Mouse (Mus musculus) midbrain, embryonic 11.5 days (tissue): Measurements from ENCODE around the gene Snx3. TPM values are rescaled to one million over a fixed set of nuclear protein-coding genes. Genes with fewer than 3 reads are reported as not detected.
A peak's percentile ranks its signal among the peaks of the same experiment; 100 is the strongest.

Source experiments
- ATAC-seq: fragments of 200-750 bp; cut with Nextera tagmentation; 2 replicates; pipeline ENCODE4 v1.8.0; 2017; ENCODE audit warnings: moderate TSS enrichment, moderate library complexity; ENCODE audit not compliant: low FRiP score
- DNase-seq: peaks from one replicate; pipeline ENCODE4 v3.0.0; 2015; ENCODE audit warnings: low spot score; ENCODE audit errors: missing footprints
- H3K27ac ChIP-seq: fragments of 300-500 bp; sonication (generic); 2 replicates; pipeline ENCODE4 v1.5.1; 2014; ENCODE audit warnings: low read depth, low read length
- H3K27me3 ChIP-seq: fragments of 300-500 bp; sonication (generic); 2 replicates; pipeline ENCODE4 v1.6.1; 2014; ENCODE audit warnings: mild to moderate bottlenecking, low read length, moderate library complexity, mixed read lengths; ENCODE audit not compliant: control insufficient read depth, insufficient read depth
- H3K36me3 ChIP-seq: fragments of 300-500 bp; sonication (generic); 2 replicates; pipeline ENCODE4 v1.6.1; 2014; ENCODE audit warnings: mild to moderate bottlenecking, low read length, moderate library complexity, mixed read lengths; ENCODE audit not compliant: control insufficient read depth, insufficient read depth
- H3K4me1 ChIP-seq: fragments of 300-500 bp; sonication (generic); 2 replicates; pipeline ENCODE4 v1.6.1; 2014; ENCODE audit warnings: low read length; ENCODE audit not compliant: control insufficient read depth, insufficient read depth
- H3K4me2 ChIP-seq: fragments of 300-500 bp; sonication (generic); 2 replicates; pipeline ENCODE4 v1.6.1; 2014; ENCODE audit warnings: mild to moderate bottlenecking, moderate library complexity
- H3K4me3 ChIP-seq: fragments of 300-500 bp; sonication (generic); 2 replicates; pipeline ENCODE4 v1.5.1; 2014; ENCODE audit warnings: low read depth, low read length
- H3K9ac ChIP-seq: fragments of 300-500 bp; sonication (generic); 2 replicates; pipeline ENCODE4 v1.6.1; 2014; ENCODE audit warnings: low read length
- H3K9me3 ChIP-seq: fragments of 300-500 bp; sonication (generic); 2 replicates; pipeline ENCODE4 v1.6.1; 2016; ENCODE audit warnings: low read length; ENCODE audit not compliant: control insufficient read depth
- WGBS: fragments of 180-500 bp; shearing (Covaris S2); extraction: QIAGEN DNeasy Blood & Tissue Kit; methylation state at CpG from one replicate; pipeline ENCODE4 v1.1.7; 2014; 5-methylcytosine and 5-hydroxymethylcytosine counted together
- polyA plus RNA-seq: library from polyadenylated mRNA; unstranded; fragments of >200 nt; fragmentation: Nextera tagmentation; extraction: Ambion mirVana; gene quantifications from 2 replicates; pipeline ENCODE4 v1.2.1, GENCODE M21; 2014

Gene Snx3
- polyA plus RNA-seq, 1 experiment from 2014 or later = 248 TPM

DNA sequence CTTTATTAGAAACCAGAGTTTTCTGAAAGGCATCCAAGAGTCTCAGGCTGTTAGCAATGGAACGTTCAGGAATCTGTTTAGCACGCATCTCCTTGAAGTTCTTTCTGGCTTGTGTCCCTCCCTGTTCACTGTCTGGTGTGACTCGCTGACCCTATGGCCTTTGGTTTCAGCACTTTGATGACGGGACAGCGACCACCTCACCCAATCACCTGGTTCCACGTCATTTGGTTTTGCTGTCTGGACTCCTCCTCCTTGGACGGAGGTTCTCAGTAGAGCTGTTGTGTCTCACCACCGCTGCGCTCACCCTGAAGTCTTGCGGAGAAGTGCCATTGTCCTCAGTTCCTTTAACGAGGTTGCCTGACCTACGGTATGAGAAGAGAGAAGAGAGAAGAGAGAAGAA lies 60.4 kb downstream of the Snx3 start:
- Histone ChIP-seq H3K4me1 (peaks cover 3% of the 10 kb centered on the region; the same call in 1 of the 2 replicates), H3K9me3 (no peaks in the 10 kb centered on the region), H3K4me3 (no peak overlapping the region), H3K27me3 (peaks cover 14% of the 10 kb centered on the region), H3K27ac (no peak overlapping the region), H3K36me3 (peaks cover 4% of the 10 kb centered on the region; the same call in 1 of the 2 replicates), H3K9ac (no peak overlapping the region), H3K4me2 (no peak overlapping the region)
- DNase-seq = no peak
- ATAC-seq = no peak
- WGBS = 6% methylated on average over 12 of the region's 12 CpGs

DNA sequence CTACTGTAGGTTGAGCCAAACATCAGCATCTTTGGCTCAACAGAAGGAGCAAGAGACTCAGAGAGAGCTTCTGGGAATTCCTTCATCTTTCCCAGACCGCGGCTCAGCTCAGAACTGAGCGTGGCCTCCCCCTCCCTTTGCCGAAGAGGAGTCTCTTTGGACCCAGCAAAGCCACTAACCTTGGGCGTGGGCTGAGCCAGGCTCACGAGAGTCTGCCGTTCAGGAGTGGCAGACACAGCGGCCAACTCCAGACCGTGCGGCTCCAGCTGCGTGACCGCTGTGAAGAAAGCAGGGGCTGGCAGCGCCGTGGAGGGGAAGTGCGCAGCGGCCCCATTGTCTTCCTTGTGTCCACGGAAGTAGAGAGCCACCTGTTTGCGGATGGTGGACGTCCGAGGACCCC lies 70.7 kb downstream of the Snx3 start:
- Histone ChIP-seq H3K4me1 (peaks cover 13% of the 10 kb centered on the region), H3K27me3 (peaks cover 86% of the 10 kb centered on the region), H3K27ac (no peak overlapping the region), H3K9me3 (no peaks in the 10 kb centered on the region), H3K4me2 (peak overlapping the region; percentile 1), H3K36me3 (peaks cover 4% of the 10 kb centered on the region), H3K4me3 (no peak overlapping the region; the same call in 1 of the 2 replicates), H3K9ac (no peak overlapping the region)
- WGBS = 3% methylated on average over 20 of the region's 20 CpGs
- DNase-seq (no peak), ATAC-seq (peak; percentile 38; the same call in 1 of the 2 replicates)

DNA sequence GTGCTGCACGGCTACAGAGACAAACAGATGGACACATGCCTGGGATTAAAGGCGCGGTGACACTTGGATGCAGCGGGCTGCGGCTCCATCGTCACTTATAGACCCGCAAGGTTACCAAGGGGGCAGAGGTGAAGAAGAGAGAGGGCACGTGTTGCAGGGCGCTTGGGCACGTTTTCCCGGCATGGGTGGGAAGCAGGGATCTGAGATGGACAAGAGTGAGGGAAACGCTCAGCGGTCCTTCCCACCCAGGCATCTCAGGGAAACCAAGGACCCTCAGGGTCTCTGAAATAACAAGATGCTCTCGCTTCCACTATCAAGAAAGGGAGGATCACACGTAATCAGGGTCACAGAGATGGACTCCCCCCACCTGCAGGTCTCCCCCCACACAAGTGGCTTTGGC lies 71.1 kb downstream of the Snx3 start:
- no peak overlapping the region; the same call in 1 of the 2 replicates for H3K4me3 ChIP-seq
- peak; percentile 91 for DNase-seq
- peaks cover 4% of the 10 kb centered on the region for H3K36me3 ChIP-seq
- H3K4me1 ChIP-seq = peaks cover 15% of the 10 kb centered on the region
- no peak overlapping the region for H3K27ac ChIP-seq
- H3K9me3 ChIP-seq = no peaks in the 10 kb centered on the region
- WGBS = 5% methylated on average over 15 of the region's 15 CpGs
- peak overlapping the region; percentile 1 for H3K4me2 ChIP-seq
- peak; percentile 40; the same call in 1 of the 2 replicates for ATAC-seq
- peaks cover 87% of the 10 kb centered on the region for H3K27me3 ChIP-seq
- H3K9ac ChIP-seq = no peak overlapping the region

DNA sequence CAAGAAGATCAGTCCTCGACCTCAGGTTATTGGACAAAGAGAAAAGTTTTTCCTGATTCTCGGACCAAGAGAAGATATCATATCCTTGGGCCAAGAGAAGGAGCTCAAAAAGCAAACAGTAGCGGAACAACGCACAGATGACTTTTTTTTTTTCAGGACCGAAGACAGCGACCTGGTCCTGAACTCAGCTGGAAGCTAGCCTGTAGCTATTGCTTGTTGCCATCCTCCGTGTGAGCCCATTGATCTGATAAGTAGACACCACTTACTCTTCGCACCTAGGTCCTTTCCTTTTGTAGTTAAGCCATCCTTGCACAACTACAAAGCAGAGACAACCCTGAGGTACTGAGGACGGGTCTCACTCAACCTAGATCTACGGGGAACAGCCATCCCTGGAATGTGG lies 72.8 kb downstream of the Snx3 start:
- DNase-seq = peak; percentile 92
- no peak overlapping the region for H3K4me2 ChIP-seq

DNA sequence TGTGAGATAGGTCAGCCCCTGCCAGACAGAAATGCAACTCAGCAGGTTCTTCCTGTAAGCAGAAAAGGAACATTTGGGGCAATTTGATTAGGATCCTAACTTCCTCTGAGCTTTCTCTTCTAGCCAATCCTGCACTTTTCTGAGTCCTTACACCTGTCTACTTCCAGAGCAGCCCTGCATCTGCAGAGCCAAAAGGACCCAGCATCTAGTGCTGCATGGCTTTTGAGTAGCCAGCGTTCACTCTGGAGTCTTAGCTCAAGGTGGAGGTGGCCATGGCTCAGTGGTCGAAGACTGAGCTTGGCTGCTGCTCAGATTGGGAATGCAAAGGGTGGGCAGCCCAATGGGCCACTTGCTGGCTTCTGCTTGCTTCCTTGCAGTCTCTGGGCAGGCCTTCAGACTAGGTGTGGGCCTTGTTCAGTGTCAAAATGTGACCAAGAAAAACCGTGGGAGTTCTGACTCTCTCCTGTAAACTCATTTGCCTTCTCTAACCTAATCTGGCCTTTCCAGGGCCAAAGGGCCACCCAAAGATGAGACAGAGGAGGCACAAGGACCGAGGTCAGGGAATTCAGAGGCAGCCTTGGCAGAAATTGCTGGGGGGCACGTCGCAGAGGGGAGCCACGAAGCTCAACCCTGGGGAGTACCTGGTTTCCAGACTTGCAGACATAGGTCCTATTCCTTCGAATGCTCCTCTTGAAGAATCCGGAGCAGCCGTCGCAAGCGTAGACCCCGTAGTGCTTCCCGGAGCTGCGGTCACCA lies 75.9 kb downstream of the Snx3 start:
- Histone ChIP-seq H3K9me3 (no peaks in the 10 kb centered on the region), H3K27me3 (peaks cover 81% of the 10 kb centered on the region), H3K4me2 (peak overlapping the region; percentile 72), H3K36me3 (no peaks in the 10 kb centered on the region), H3K4me3 (peak overlapping the region; percentile 10), H3K27ac (no peak overlapping the region), H3K9ac (peak overlapping the region; percentile 18; the same call in 1 of the 2 replicates), H3K4me1 (peaks cover 35% of the 10 kb centered on the region)
- ATAC-seq (no peak), DNase-seq (peak; percentile 96)
- under 1% methylated on average over 15 of the region's 15 CpGs for WGBS

More for the DNA sequence above, 72.8 kb downstream of the Snx3 start:
- Histone ChIP-seq H3K4me1 (peaks cover 21% of the 10 kb centered on the region), H3K36me3 (peaks cover 4% of the 10 kb centered on the region), H3K27me3 (peaks cover 86% of the 10 kb centered on the region), H3K27ac (no peak overlapping the region), H3K9me3 (no peaks in the 10 kb centered on the region), H3K4me3 (no peak overlapping the region), H3K9ac (no peak overlapping the region)
- no peak for ATAC-seq
- 11% methylated on average over 10 of the region's 10 CpGs for WGBS

DNA sequence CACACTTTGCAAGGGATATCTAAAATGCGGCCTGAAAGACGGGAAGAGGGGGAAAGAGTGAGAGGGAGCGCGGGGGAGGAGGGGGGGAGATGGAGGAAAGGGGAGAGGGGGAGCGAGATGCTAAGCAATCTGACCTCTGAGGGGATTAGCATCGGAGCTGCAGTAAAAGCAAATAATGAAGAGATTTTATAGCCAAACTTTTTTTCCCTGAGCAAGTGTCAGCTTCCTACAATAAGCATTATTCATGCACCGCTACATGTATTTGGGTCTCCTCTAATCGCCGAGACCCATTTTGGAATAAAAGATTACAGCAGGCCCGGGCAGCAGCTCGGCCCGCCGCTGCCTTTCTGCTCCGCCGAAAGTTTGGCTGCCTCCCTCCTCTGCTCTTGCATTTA lies 76.4 kb downstream of the Snx3 start:
- Histone ChIP-seq H3K9me3 (no peaks in the 10 kb centered on the region), H3K9ac (no peak overlapping the region), H3K27me3 (peaks cover 81% of the 10 kb centered on the region), H3K27ac (no peak overlapping the region), H3K4me2 (peak overlapping the region; percentile 72), H3K36me3 (no peaks in the 10 kb centered on the region), H3K4me1 (peaks cover 33% of the 10 kb centered on the region), H3K4me3 (peak overlapping the region; percentile 10; the same call in 1 of the 2 replicates)
- ATAC-seq (peak; percentile 31; the same call in 1 of the 2 replicates), DNase-seq (peak; percentile 95)
- WGBS = 2% methylated on average over 15 of the region's 15 CpGs

DNA sequence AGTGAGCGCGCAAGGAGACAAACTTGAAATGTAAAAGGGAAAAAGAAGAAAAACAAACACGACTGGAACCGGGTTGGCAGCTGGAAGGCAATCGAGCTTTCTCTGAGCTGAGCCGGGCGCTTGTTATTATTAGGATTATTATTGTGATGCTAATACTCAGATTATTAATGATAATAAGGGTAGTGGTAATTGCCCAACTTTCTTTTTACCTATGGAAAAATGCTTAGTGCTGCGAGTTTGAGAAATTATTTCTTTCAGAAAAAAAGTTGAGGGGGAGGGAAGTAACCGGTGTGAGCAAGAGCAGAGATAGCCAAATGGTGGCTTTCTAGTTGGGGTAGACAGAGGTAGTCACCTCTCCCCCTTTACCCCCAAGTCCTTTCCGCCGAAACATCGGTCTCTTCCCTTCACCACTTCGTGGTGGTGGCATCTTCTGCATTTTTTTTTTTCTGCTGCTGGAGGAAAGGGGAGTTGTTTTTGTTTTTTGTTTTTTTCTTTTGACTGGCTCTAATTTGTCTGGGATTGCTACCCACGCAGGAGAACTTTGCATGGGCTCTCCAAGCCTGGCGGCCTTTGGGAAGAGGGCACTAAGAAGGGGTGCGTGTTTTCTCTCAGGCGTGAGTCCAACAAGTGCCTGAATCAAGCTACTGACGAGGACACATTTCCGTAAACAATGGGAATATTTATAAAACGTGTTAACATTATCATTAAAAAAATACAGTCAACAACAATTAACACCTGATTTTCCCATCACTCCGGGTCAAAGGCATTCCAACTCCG lies 77.1 kb downstream of the Snx3 start:
- Histone ChIP-seq H3K27ac (no peak overlapping the region; the same call in 1 of the 2 replicates), H3K4me2 (peak overlapping the region; percentile 72), H3K9ac (peak overlapping the region; percentile 59), H3K4me1 (peaks cover 28% of the 10 kb centered on the region), H3K36me3 (no peaks in the 10 kb centered on the region), H3K9me3 (no peaks in the 10 kb centered on the region), H3K27me3 (peaks cover 78% of the 10 kb centered on the region), H3K4me3 (peak overlapping the region; percentile 61)
- no peak for ATAC-seq
- under 1% methylated on average over 22 of the region's 22 CpGs for WGBS
- DNase-seq = peak; percentile 93

DNA sequence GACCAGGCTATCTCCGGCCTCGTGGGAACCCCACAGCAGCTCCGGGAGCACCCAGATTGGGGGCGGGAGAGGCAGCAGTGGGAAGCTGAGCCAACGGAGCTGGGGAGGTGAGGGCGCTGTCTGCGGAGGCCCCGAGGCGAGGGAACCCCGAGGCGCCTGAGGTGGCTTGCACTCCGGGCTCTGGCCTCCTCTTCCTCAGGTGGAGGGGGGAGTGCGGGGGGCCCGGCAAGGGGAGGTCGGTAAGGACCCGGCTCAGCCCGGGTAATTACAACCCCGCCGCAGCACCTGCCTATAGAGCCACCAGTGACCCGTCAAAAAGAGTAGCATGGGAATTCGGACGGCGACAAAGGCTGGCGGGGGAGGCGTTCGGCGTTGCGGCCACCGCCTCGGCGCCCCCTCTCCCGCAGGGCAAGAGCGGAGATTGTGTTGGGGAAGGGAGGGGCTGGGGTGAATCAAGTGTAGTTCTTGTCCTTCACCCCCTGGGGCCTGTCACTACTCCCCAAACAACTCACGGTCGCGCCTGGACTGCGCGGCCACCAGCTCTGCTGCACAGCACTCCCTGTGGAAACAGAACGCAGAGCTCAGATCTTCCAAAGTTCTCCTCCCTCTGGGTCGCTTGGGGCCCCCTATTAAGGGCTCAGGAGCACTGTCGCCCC lies 77.8 kb downstream of the Snx3 start:
- Histone ChIP-seq H3K9me3 (no peaks in the 10 kb centered on the region), H3K4me2 (peak overlapping the region; percentile 72), H3K36me3 (no peaks in the 10 kb centered on the region), H3K4me3 (peak overlapping the region; percentile 61), H3K27ac (peak overlapping the region; percentile 21; the same call in 1 of the 2 replicates), H3K9ac (peak overlapping the region; percentile 59), H3K27me3 (peaks cover 74% of the 10 kb centered on the region), H3K4me1 (peaks cover 31% of the 10 kb centered on the region)
- DNase-seq (peak; percentile 97), ATAC-seq (peak; percentile 49)
- WGBS = under 1% methylated on average over 41 of the region's 41 CpGs
